Mouse (Mus musculus) liver, embryonic 15.5 days (tissue): Measurements from ENCODE around the gene Aatf. TPM values are rescaled to one million over a fixed set of nuclear protein-coding genes. Genes with fewer than 3 reads are reported as not detected.

Experiments
- ATAC-seq: fragments of 200-750 bp; cut with Nextera tagmentation; 2 replicates; pipeline ENCODE4 v1.8.0; 2017; ENCODE audit warnings: moderate number of reproducible peaks, mild to moderate bottlenecking, moderate library complexity; ENCODE audit not compliant: insufficient read depth
- H3K27ac ChIP-seq: fragments of 300-500 bp; sonication (generic); replicated peaks from 2 replicates; pipeline ENCODE4 v1.5.1; 2015; ENCODE audit warnings: mild to moderate bottlenecking, inconsistent platforms
- H3K27me3 ChIP-seq: fragments of 300-500 bp; sonication (generic); 2 replicates; pipeline ENCODE4 v1.6.1; 2015; ENCODE audit warnings: mild to moderate bottlenecking, inconsistent platforms
- H3K36me3 ChIP-seq: fragments of 300-500 bp; sonication (generic); replicated peaks from 2 replicates; pipeline ENCODE4 v1.6.1; 2015; ENCODE audit warnings: moderate library complexity, mild to moderate bottlenecking, inconsistent platforms
- H3K4me1 ChIP-seq: fragments of 300-500 bp; sonication (generic); replicated peaks from 2 replicates; pipeline ENCODE4 v1.6.1; 2015; ENCODE audit warnings: inconsistent platforms
- H3K4me2 ChIP-seq: fragments of 300-500 bp; sonication (generic); 2 replicates; pipeline ENCODE4 v1.6.1; 2015; ENCODE audit warnings: moderate library complexity, mild to moderate bottlenecking, inconsistent platforms
- H3K4me3 ChIP-seq: fragments of 300-500 bp; sonication (generic); replicated peaks from 2 replicates; pipeline ENCODE4 v1.5.1; 2015; ENCODE audit warnings: mild to moderate bottlenecking, inconsistent platforms
- H3K9ac ChIP-seq: fragments of 300-500 bp; sonication (generic); 2 replicates; pipeline ENCODE4 v1.6.1; 2015; ENCODE audit warnings: moderate library complexity, mild to moderate bottlenecking, inconsistent platforms
- H3K9me3 ChIP-seq: fragments of 300-500 bp; sonication (generic); replicated peaks from 2 replicates; pipeline ENCODE4 v1.6.1; 2016; ENCODE audit warnings: inconsistent platforms
- WGBS: fragments of 180-500 bp; shearing (Covaris S2); methylation state at CpG from one replicate; pipeline ENCODE4 v1.1.7; 2015; ENCODE audit warnings: mixed read lengths; ENCODE audit not compliant: insufficient replicate concordance; 5-methylcytosine and 5-hydroxymethylcytosine counted together
- polyA plus RNA-seq: library from polyadenylated mRNA; unstranded; fragments of >200 nt; fragmentation: Nextera tagmentation; extraction: Ambion mirVana; gene quantifications from 2 replicates; pipeline ENCODE4 v1.2.1, GENCODE M21; 2015

Gene Aatf
- polyA plus RNA-seq, 1 experiment from 2014 or later: 25.1 TPM

DNA sequence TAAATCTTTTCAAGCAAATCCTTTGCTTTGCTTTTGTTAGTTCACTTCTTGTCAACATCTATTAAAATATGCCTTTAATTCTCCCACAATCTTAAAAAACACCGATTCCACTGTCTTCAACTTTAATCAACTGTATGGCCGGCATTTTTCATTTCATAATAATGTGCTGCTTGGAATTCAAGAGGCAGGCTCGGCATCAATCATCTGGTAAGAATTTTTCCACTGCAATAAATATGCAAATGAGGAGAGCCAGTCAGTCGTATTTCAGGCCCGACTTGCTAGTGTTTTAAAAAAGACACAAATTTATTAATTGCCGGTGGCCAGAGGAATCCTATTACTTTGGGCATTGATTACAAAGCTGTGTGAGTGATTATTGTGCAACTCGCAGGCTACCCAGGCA, 31.7 kb downstream of the Aatf start:
- Histone ChIP-seq H3K9ac (no peak overlapping the region), H3K4me2 (no peak overlapping the region), H3K4me3 (no peak overlapping the region), H3K4me1 (no peaks in the 10 kb centered on the region), H3K27ac (no peak overlapping the region), H3K36me3 (no peaks in the 10 kb centered on the region), H3K9me3 (no peaks in the 10 kb centered on the region), H3K27me3 (no peaks in the 10 kb centered on the region)
- no peak for ATAC-seq
- WGBS: 71% methylated on average over 7 of the region's 7 CpGs

DNA sequence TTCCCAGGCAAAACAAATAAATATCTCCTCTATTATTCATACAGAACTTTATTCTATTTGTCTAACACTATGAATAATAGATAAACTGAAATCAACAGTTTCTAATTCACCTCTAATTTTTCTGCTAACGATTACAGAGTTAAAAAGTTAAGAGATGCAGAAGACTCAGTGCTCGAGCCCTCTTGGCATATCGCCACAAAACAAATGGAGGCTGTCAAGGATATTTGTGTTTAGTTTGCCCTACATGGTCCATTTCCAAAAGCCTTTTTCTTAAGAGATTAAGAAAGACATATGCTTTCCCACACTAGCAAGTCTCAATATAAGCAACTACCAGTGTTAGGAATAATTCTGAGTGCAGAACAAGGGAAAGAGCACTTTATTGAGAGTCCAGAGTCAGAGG, 32.9 kb downstream of the Aatf start:
- H3K4me3 ChIP-seq: no peak overlapping the region
- ATAC-seq: no peak
- no peak overlapping the region for H3K4me2 ChIP-seq
- H3K27me3 ChIP-seq: no peaks in the 10 kb centered on the region
- H3K9me3 ChIP-seq: no peaks in the 10 kb centered on the region
- H3K4me1 ChIP-seq: no peaks in the 10 kb centered on the region
- no peak overlapping the region for H3K27ac ChIP-seq
- H3K9ac ChIP-seq: no peak overlapping the region
- no peaks in the 10 kb centered on the region for H3K36me3 ChIP-seq
- 72% methylated on average over 3 of the region's 3 CpGs for WGBS

DNA sequence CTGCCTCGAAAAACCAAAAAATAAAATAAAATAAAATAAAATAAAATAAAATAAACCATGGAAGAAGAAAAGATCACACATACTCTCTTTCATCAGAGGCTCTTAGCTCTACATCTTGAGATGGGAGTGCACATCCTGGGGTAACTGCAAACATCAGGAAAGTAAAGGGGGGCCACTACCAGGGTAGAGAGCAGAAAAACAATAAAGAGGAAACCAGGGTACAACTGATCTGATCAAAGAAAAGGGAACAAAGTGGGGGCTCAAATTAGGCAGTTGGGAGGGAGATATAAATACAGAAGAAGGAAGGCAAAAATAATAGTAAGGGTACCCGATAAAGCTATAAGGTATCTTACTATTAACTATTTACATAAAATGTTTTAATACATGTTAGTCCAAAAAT, 36.7 kb downstream of the Aatf start:
- WGBS: 54% methylated on average over 2 of the region's 2 CpGs
- H3K36me3 ChIP-seq: peaks cover 9% of the 10 kb centered on the region
- no peak for ATAC-seq

DNA sequence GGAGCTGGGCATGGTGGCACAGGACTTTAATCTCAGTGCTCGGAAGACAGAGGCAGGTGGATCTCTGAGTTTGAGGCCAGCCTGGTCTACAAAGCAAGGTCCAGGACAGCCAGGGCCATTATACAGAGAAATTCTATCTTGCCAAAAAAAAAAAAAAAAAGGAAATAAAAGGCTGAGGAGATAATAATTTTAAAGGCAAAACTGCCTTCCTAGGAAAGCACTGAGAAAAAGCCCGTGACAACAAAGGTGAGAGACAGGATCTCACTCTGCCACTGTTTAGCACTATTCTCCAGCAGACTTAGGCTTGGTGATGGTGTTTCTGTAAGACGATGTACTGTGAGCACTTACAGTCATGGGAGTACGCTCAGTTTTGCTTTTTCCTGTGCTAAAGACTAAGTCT, 37.3 kb downstream of the Aatf start:
- H3K9me3 ChIP-seq: no peaks in the 10 kb centered on the region
- WGBS: 74% methylated on average over 4 of the region's 4 CpGs
- H3K36me3 ChIP-seq: peaks cover 10% of the 10 kb centered on the region
- no peak overlapping the region for H3K4me3 ChIP-seq
- H3K9ac ChIP-seq: no peak overlapping the region
- no peak overlapping the region for H3K27ac ChIP-seq
- H3K4me1 ChIP-seq: no peaks in the 10 kb centered on the region
- no peaks in the 10 kb centered on the region for H3K27me3 ChIP-seq
- ATAC-seq: no peak
- H3K4me2 ChIP-seq: no peak overlapping the region

More for the DNA sequence above, 36.7 kb downstream of the Aatf start:
- Histone ChIP-seq H3K9me3 (no peaks in the 10 kb centered on the region), H3K9ac (no peak overlapping the region), H3K4me1 (no peaks in the 10 kb centered on the region), H3K4me2 (no peak overlapping the region), H3K4me3 (no peak overlapping the region), H3K27ac (no peak overlapping the region), H3K27me3 (no peaks in the 10 kb centered on the region)

DNA sequence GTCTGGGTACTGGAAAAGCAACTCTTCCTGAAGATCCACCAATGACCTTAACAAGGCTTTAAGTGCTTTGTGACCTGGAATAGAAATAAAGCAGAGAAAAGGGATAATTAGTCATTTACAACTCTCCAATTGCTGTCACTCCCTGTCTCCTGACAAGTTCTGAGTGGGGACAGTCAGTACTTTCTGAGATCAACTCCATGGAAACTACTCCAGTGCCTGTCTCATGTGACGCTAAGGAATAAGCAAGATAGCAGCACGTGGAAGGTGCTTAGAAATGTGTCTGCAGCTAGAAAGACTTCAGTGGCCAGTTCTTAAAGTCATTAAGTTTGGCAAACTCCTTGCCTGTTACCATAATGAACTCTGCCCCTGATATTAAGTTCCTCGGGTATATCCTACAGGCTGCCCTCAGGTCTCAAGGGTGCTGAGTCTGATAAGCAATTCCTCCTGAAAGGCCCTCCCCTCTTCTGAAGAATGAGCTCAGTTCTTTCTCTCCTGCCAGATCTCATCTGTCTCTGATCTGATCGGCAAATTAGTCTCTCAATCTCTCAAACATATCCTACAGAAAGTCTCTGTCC, 40.1 kb downstream of the Aatf start:
- Histone ChIP-seq H3K9ac (no peak overlapping the region), H3K27me3 (no peaks in the 10 kb centered on the region), H3K36me3 (peaks cover 25% of the 10 kb centered on the region), H3K27ac (no peak overlapping the region), H3K4me1 (no peaks in the 10 kb centered on the region), H3K4me2 (no peak overlapping the region), H3K4me3 (no peak overlapping the region), H3K9me3 (no peaks in the 10 kb centered on the region)
- ATAC-seq: no peak
- 47% methylated on average over 4 of the region's 4 CpGs for WGBS

DNA sequence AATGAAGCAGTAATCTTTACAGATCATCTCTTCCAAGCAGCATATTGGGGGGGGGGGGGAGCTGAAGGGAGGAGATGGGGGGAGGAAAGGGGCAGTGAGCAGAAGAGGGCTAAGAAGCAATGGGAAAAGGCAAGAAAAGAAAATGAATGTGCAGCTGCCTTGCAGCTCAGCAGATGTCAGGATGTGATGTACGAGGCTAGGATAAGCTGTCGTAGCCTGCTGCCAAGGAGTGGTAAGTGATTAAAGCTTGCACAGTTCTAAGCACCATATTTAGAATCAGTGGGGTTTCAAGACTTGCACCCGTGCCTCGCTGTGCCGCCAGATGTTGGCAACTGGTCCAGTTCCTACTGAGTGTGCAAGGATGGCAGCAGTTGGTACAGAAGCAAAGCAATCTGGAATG, 48.8 kb downstream of the Aatf start:
- Histone ChIP-seq H3K9me3 (no peaks in the 10 kb centered on the region), H3K4me1 (no peaks in the 10 kb centered on the region), H3K27me3 (no peaks in the 10 kb centered on the region), H3K9ac (no peak overlapping the region), H3K4me2 (no peak overlapping the region), H3K27ac (no peak overlapping the region), H3K36me3 (peaks cover 29% of the 10 kb centered on the region; the same call in 1 of the 2 replicates), H3K4me3 (no peak overlapping the region)
- WGBS: 73% methylated on average over 5 of the region's 5 CpGs
- ATAC-seq: no peak

DNA sequence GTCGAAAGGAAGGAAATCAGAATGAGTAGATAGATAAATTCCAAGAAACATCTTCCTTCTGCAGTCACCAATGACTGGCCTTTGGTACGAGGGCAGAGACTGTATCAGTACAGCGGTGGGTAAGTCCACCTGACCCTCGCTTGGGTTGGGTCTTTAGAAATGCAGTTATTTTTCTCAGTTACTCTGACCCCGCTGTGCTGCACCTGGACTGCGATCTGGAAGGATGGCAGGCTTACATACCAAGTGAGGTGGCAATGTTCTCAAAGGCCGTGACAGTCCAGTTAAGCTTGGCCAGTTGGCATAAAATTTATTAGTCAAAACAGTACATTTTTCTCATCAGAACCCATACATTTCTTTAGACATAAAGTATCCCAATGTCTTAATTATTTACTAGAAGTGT, 59.4 kb downstream of the Aatf start:
- 77% methylated on average over 7 of the region's 7 CpGs for WGBS
- no peak overlapping the region for H3K4me2 ChIP-seq

DNA sequence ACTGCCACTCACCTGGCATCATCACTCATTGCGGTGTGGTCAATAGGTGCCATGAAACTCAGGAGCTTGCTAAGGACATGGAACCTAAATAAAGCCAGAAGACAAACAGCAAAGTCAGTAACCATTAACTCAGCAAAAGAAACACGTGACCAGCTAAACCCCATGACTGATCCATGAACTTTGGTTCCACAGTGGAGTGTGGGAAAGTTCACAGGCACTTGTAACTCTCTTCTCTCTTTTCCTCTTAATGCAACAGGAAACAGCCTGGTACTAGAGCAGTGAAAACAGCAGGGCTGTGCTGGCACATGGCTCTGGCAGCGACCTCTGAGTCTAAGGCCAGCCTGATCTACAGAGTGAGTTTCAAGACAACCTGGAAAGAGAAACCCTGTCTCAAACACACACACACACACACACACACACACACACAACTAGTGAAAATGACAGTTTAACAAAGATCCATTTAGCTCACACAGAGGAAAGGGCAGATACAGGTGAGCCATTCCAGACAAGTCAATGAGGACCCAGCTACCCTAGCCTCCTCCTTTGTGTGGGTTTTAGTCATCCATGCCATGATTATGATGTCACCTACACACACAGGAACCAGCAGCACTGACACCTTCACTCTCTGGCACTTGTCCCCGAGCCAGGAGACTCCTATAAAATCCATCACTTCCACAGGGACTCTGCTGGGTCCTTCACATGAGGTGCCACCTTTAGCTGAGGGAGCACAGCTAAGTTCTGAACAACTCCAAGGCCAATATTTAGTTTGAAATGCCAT, 70.6 kb downstream of the Aatf start:
- H3K9me3 ChIP-seq: no peaks in the 10 kb centered on the region
- H3K27ac ChIP-seq: peak overlapping the region; percentile 62
- H3K27me3 ChIP-seq: no peaks in the 10 kb centered on the region
- peak overlapping the region; percentile 19; the same call in 1 of the 2 replicates for H3K4me2 ChIP-seq
- WGBS: 74% methylated on average over 4 of the region's 4 CpGs
- 0 out of 2 replicates have a peak, but pooled peaks cover 9% of the 10 kb centered on the region for H3K36me3 ChIP-seq
- no peak overlapping the region for H3K4me3 ChIP-seq
- peak; percentile 76 for ATAC-seq
- H3K4me1 ChIP-seq: peaks cover 9% of the 10 kb centered on the region
- no peak overlapping the region for H3K9ac ChIP-seq

More for the DNA sequence above, 59.4 kb downstream of the Aatf start:
- no peak for ATAC-seq
- Histone ChIP-seq H3K4me1 (peaks cover 9% of the 10 kb centered on the region), H3K4me3 (no peak overlapping the region), H3K27me3 (no peaks in the 10 kb centered on the region), H3K36me3 (0 out of 2 replicates have a peak, but pooled peaks cover 11% of the 10 kb centered on the region), H3K9ac (no peak overlapping the region), H3K9me3 (no peaks in the 10 kb centered on the region), H3K27ac (no peak overlapping the region)

DNA sequence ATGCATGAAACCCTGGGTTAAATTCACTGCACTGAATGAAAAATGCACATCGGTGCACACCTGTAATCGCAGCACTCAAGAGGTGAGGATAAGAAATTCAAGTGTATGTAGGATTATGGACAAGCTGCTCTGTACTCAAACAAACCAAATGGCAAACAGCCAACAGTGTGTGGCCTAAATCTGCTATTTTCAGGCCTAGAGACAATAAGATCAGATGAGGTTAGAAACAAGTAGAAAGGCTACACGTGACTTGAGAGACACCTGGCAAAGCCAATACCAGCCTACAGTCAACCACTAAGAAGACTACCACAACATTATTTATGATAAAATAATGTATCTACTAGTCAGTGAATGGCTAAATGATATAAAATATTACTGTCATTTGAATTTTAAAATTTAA, 72.9 kb downstream of the Aatf start:
- Histone ChIP-seq H3K4me1 (peaks cover 15% of the 10 kb centered on the region), H3K9me3 (no peaks in the 10 kb centered on the region), H3K4me2 (no peak overlapping the region), H3K9ac (no peak overlapping the region), H3K4me3 (no peak overlapping the region), H3K27me3 (no peaks in the 10 kb centered on the region), H3K36me3 (0 out of 2 replicates have a peak, but pooled peaks cover 11% of the 10 kb centered on the region), H3K27ac (no peak overlapping the region)
- WGBS: 84% methylated on average over 3 of the region's 3 CpGs
- ATAC-seq: no peak

DNA sequence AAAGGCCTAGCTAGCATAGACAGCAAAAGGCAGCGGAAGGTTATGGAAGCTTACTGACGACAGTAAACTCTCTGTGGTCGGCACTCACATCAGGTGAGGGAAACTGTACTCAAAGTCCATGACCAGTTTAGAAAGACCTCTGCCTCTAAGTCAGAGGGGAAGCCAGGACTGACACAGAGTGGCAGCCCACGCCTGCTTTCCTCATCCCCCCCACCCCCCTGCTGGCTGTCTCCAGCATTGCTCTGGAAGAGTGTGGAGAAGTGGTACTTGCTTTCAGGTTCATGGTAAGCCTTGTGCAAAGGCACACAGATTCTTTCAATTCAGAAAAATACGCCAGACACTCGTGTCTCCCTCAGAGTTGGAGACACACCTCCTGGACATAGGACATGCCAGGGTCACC, 78.4 kb downstream of the Aatf start:
- Histone ChIP-seq H3K9ac (no peak overlapping the region), H3K27ac (no peak overlapping the region), H3K9me3 (no peaks in the 10 kb centered on the region), H3K4me1 (peaks cover 14% of the 10 kb centered on the region), H3K4me3 (no peak overlapping the region), H3K27me3 (no peaks in the 10 kb centered on the region), H3K4me2 (no peak overlapping the region), H3K36me3 (0 out of 2 replicates have a peak, but pooled peaks cover 17% of the 10 kb centered on the region)
- ATAC-seq: no peak
- WGBS: 69% methylated on average over 6 of the region's 6 CpGs

DNA sequence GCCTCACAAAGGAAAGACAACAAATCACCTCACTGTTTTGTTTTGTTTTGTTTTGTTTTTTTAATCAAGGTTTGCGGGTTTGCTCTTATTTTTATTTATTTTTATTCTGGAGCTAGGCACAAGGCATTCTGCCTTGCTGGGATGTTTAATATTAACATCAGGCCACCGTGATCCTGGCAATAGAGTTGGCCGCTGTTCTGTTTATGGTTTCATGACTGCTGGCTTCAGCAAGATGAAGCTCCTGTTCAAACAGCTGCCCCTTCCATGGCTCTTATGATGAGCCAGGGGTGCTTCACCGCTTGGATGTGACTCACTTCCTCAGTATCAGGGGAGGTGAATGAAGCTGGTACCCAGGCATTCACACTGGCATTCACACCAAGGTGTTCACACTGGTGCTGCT, 83.0 kb downstream of the Aatf start:
- ATAC-seq: no peak
- Histone ChIP-seq H3K27ac (no peak overlapping the region), H3K36me3 (0 out of 2 replicates have a peak, but pooled peaks cover 14% of the 10 kb centered on the region), H3K4me1 (no peaks in the 10 kb centered on the region), H3K9me3 (no peaks in the 10 kb centered on the region), H3K4me3 (no peak overlapping the region), H3K4me2 (no peak overlapping the region), H3K27me3 (no peaks in the 10 kb centered on the region), H3K9ac (no peak overlapping the region)
- WGBS: 75% methylated on average over 4 of the region's 4 CpGs
